Mouse (Mus musculus) brain, embryonic 14.5 days (tissue): ENCODE data around the gene Mknk1.

Source experiments
- CTCF ChIP-seq: fragments of 200-500 bp; IDR thresholded peaks from 2 replicates; pipeline ENCODE4 v1.5.1; 2012; ENCODE audit warnings: inconsistent platforms, mild to moderate bottlenecking, moderate library complexity, borderline replicate concordance; ENCODE audit not compliant: insufficient read depth, insufficient read length; ENCODE audit errors: extremely low read depth
- POLR2A ChIP-seq: fragments of 200-500 bp; IDR thresholded peaks from 2 replicates; pipeline ENCODE4 v1.6.1; 2012; ENCODE audit warnings: mild to moderate bottlenecking, inconsistent platforms, borderline replicate concordance; ENCODE audit not compliant: poor library complexity, insufficient read depth, insufficient read length, severe bottlenecking; ENCODE audit errors: extremely low read depth

- TF ChIP-seq CTCF (no peak), POLR2A (no peak)
Measured at GRCm38 (mm10) chr4:115905701-115906100, 66.7 kb downstream of the Mknk1 start.
